ENCODE assay signal across 7 mouse cellular contexts in the genomic region with DNA sequence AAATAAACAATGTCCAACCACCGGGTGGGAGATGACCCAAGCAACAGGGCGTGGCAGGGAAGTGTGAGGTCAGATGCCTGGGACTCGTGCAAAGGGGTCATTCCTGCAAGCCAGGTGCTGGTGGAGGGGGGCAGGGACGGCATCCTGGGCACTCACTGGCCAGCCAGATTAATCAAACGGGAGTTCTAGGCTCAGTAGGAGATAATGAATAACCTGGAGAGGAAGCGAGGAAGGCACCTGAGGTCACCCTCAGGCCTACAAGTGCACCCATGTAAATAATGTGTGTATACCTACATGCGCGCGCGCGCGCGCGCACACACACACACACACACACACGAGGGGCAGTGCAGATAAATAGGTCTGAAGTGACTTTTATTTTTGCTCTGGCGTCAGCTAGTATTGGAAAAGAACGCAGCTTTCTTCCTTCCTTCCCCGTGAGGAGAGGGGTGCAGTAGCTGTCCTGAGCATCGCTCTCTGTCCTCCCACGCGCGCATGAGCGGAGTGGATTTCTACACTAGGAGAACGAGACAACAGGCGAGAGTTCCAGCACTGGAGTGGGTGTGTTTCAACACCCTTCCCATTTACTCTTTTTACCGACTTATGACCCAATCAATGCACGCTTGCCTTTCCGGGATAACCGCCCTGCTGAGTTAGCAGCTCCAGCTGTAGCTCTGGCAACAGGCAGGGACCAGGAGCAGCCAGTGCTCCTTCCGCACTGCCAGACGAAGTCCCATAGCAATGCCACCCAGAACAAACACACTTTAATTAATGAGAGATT.
A peak's percentile ranks its signal among the peaks of the same experiment; 100 is the strongest.
DNase-seq lines count a peak whose midpoint lies in the region; ATAC-seq and TF ChIP-seq lines count a peak whose summit lies in the region.

No protein-coding gene starts in this region.

- H3K27ac ChIP-seq in embryonic facial prominence, embryonic 15.5 days (replicated peaks) = no peak overlapping the region
- H3K27ac ChIP-seq in gastrocnemius, adult 2 months = peak overlapping the region; percentile 20; the same call in 1 of the 2 replicates
- peak overlapping the region; percentile 24; the same call in 1 of the 2 replicates for H3K27ac ChIP-seq in hindbrain, embryonic 14.5 days
- 0 out of 2 replicates have a peak overlapping the region, but pooled peaks have one; percentile 2 for H3K27ac ChIP-seq in lung, embryonic 15.5 days

- H3K9ac ChIP-seq in embryonic facial prominence, embryonic 15.5 days = no peak overlapping the region
- H3K9ac ChIP-seq in hindbrain, embryonic 14.5 days = peak overlapping the region; percentile 32; the same call in 1 of the 2 replicates
- no peak overlapping the region for H3K9ac ChIP-seq in lung, embryonic 15.5 days

- no peak for TF ChIP-seq CTCF in gastrocnemius, adult 2 months (IDR thresholded peaks at IDR 0.05)

- peak; percentile 63 for DNase-seq in gastrocnemius, adult 2 months
- peak; percentile 48 for DNase-seq in hindbrain, embryonic 14.5 days (ENCODE audit: low spot score)
- DNase-seq in layer of hippocampus, postnatal 14 days (ENCODE audit: low spot score in 2 of 2) = peak; percentile 40 to 53
- peak; percentile 65 to 74 for DNase-seq in right cerebral cortex, adult 2 months (ENCODE audit: low spot score in 2 of 2)
- DNase-seq in cerebellum, adult 11 months = no peak

- no peaks in the 10 kb centered on the region for H3K27me3 ChIP-seq in embryonic facial prominence, embryonic 15.5 days
- H3K27me3 ChIP-seq in hindbrain, embryonic 14.5 days (ENCODE audit: control insufficient read depth, insufficient read depth, low read length) = no peaks in the 10 kb centered on the region
- H3K27me3 ChIP-seq in lung, embryonic 15.5 days = no peaks in the 10 kb centered on the region

- H3K9me3 ChIP-seq in embryonic facial prominence, embryonic 15.5 days (replicated peaks) = no peaks in the 10 kb centered on the region
- no peaks in the 10 kb centered on the region for H3K9me3 ChIP-seq in hindbrain, embryonic 14.5 days (ENCODE audit: control insufficient read depth, low read length)
- H3K9me3 ChIP-seq in lung, embryonic 15.5 days = no peaks in the 10 kb centered on the region

- no peaks in the 10 kb centered on the region for H3K36me3 ChIP-seq in embryonic facial prominence, embryonic 15.5 days
- no peaks in the 10 kb centered on the region for H3K36me3 ChIP-seq in hindbrain, embryonic 14.5 days (replicated peaks; ENCODE audit: control insufficient read depth, insufficient read depth)
- H3K36me3 ChIP-seq in lung, embryonic 15.5 days = no peaks in the 10 kb centered on the region

- no peak; the same call in 1 of the 2 replicates for ATAC-seq in embryonic facial prominence, embryonic 15.5 days (ENCODE audit: insufficient number of reproducible peaks, low FRiP score, low TSS enrichment, low read depth)
- ATAC-seq in hindbrain, embryonic 14.5 days (ENCODE audit: low FRiP score) = peak; percentile 60; the same call in 1 of the 2 replicates
- peak; percentile 64; the same call in 1 of the 2 replicates for ATAC-seq in lung, embryonic 15.5 days (ENCODE audit: borderline replicate concordance, extremely low read depth, low FRiP score, low TSS enrichment)

- peaks cover 6% of the 10 kb centered on the region for H3K4me1 ChIP-seq in embryonic facial prominence, embryonic 15.5 days
- peaks cover 12% of the 10 kb centered on the region for H3K4me1 ChIP-seq in hindbrain, embryonic 14.5 days (replicated peaks; ENCODE audit: control insufficient read depth, insufficient read depth, low read length)
- peaks cover 10% of the 10 kb centered on the region; the same call in 1 of the 2 replicates for H3K4me1 ChIP-seq in lung, embryonic 15.5 days

- 57% methylated on average over 31 of the region's 31 CpGs for WGBS in embryonic facial prominence, embryonic 15.5 days
- WGBS in hindbrain, embryonic 14.5 days = 49% methylated on average over 31 of the region's 31 CpGs
- WGBS in lung, embryonic 15.5 days = 34% methylated on average over 31 of the region's 31 CpGs

- H3K4me3 ChIP-seq in embryonic facial prominence, embryonic 15.5 days (replicated peaks) = peak overlapping the region; percentile 11; the same call in 1 of the 2 replicates
- peak overlapping the region; percentile 41 for H3K4me3 ChIP-seq in gastrocnemius, adult 2 months
- no peak overlapping the region for H3K4me3 ChIP-seq in hindbrain, embryonic 14.5 days (replicated peaks; ENCODE audit: low read length)
- H3K4me3 ChIP-seq in lung, embryonic 15.5 days = peak overlapping the region; percentile 30

- intact Hi-C loops in gastrocnemius, adult 2 months (cut with DNase I) = no loop called here

- peak overlapping the region; percentile 27; the same call in 1 of the 2 replicates for H3K4me2 ChIP-seq in embryonic facial prominence, embryonic 15.5 days (replicated peaks)
- H3K4me2 ChIP-seq in hindbrain, embryonic 14.5 days (replicated peaks) = peak overlapping the region; percentile 45
- peak overlapping the region; percentile 60 for H3K4me2 ChIP-seq in lung, embryonic 15.5 days
